19 mouse cellular contexts compared by ENCODE assay signal in genomic region chr11:61307795-61308194, GRCm38 (mm10). TPM values are rescaled to one million over a fixed set of nuclear protein-coding genes. Genes with fewer than 3 reads are reported as not detected.
A peak's percentile ranks its signal among the peaks of the same experiment; 100 is the strongest.
DNase-seq lines count a peak whose midpoint lies in the region; ATAC-seq and TF ChIP-seq lines count a peak whose summit lies in the region.
"Had no signal": no experiment of that assay in that cellular context is flagged by ENCODE, and none has a peak within 500 bp of the region (broad histone marks: within the 10 kb centered on the region; RNA-seq: fewer than 3 reads in every experiment).

No protein-coding gene starts in this region.

- H3K36me3 ChIP-seq in kidney, adult 2 months (ENCODE audit: control insufficient read depth, insufficient read depth, low read length), result no peaks in the 10 kb centered on the region
- no peaks in the 10 kb centered on the region for H3K36me3 ChIP-seq in kidney, embryonic 14.5 days (ENCODE audit: control insufficient read depth, insufficient read depth, low read length)
- H3K36me3 ChIP-seq in liver, adult 2 months (ENCODE audit: control insufficient read depth, insufficient read depth, low read length), result no peaks in the 10 kb centered on the region
- no peaks in the 10 kb centered on the region for H3K36me3 ChIP-seq in splenic B cell, adult 2 months (ENCODE audit: control insufficient read depth, insufficient read depth, low read length, poor library complexity, severe bottlenecking)
- H3K36me3 ChIP-seq: embryonic facial prominence, embryonic 13.5 days; forebrain, embryonic 10.5 days; heart, embryonic 15.5 days; hindbrain, embryonic 10.5 days; limb, embryonic 15.5 days had no signal

- no peak overlapping the region for H3K9ac ChIP-seq in kidney, embryonic 14.5 days (ENCODE audit: low read depth, low read length)
- H3K9ac ChIP-seq in liver, adult 2 months (ENCODE audit: low read depth, low read length), result no peak overlapping the region
- H3K9ac ChIP-seq: embryonic facial prominence, embryonic 13.5 days; heart, embryonic 15.5 days; limb, embryonic 15.5 days had no signal

- no peak; the same call in 1 of the 2 replicates for ATAC-seq in kidney, embryonic 14.5 days (ENCODE audit: low FRiP score, low TSS enrichment)
- ATAC-seq: activated CD4-positive, CD25-positive, alpha-beta regulatory T cell, adult 4 months had no signal

- H3K79me2 ChIP-seq in liver, adult 2 months (ENCODE audit: control insufficient read depth, insufficient read depth, low read length), result no peaks in the 10 kb centered on the region

- TF ChIP-seq POLR2A in kidney, adult 2 months (IDR thresholded peaks at IDR 0.05; ENCODE audit: low read depth, low read length), result no peak
- no peak for TF ChIP-seq POLR2A in liver, adult 2 months (IDR thresholded peaks at IDR 0.05; ENCODE audit: extremely low read depth, insufficient read depth, low read length)

- no peak overlapping the region for H3K27ac ChIP-seq in kidney, adult 2 months (ENCODE audit: insufficient read depth, low read depth, low read length)
- H3K27ac ChIP-seq in kidney, embryonic 14.5 days (ENCODE audit: low read depth, low read length), result no peak overlapping the region
- H3K27ac ChIP-seq in liver, adult 2 months (replicated peaks; ENCODE audit: insufficient read depth, low read depth, low read length), result no peak overlapping the region
- H3K27ac ChIP-seq: embryonic facial prominence, embryonic 13.5 days; forebrain, embryonic 10.5 days; heart, embryonic 15.5 days; hindbrain, embryonic 10.5 days; limb, embryonic 15.5 days had no signal

- no peaks in the 10 kb centered on the region for H3K4me1 ChIP-seq in kidney, adult 2 months (ENCODE audit: control insufficient read depth, insufficient read depth, low read length)
- H3K4me1 ChIP-seq in kidney, embryonic 14.5 days (ENCODE audit: control insufficient read depth, insufficient read depth, low read length), result no peaks in the 10 kb centered on the region
- H3K4me1 ChIP-seq in liver, adult 2 months (ENCODE audit: control insufficient read depth, insufficient read depth, low read length), result no peaks in the 10 kb centered on the region
- H3K4me1 ChIP-seq: embryonic facial prominence, embryonic 13.5 days; limb, embryonic 15.5 days had no signal

- H3K27me3 ChIP-seq in kidney, adult 2 months (replicated peaks; ENCODE audit: control insufficient read depth, insufficient read depth, low read length), result no peaks in the 10 kb centered on the region
- no peaks in the 10 kb centered on the region for H3K27me3 ChIP-seq in kidney, embryonic 14.5 days (ENCODE audit: control insufficient read depth, insufficient read depth, low read length)
- H3K27me3 ChIP-seq in liver, adult 2 months (ENCODE audit: control insufficient read depth, insufficient read depth, low read length), result no peaks in the 10 kb centered on the region
- H3K27me3 ChIP-seq in splenic B cell, adult 2 months (ENCODE audit: control insufficient read depth, insufficient read depth, low read length, poor library complexity, severe bottlenecking), result no peaks in the 10 kb centered on the region
- H3K27me3 ChIP-seq: embryonic facial prominence, embryonic 13.5 days; heart, embryonic 15.5 days; limb, embryonic 15.5 days had no signal

- peak; percentile 23 for DNase-seq in kidney, adult 2 months
- peak; percentile 48 for DNase-seq in R1 (ENCODE audit: low read depth, low spot score)
- DNase-seq in liver, adult 2 months (ENCODE audit: extremely low read depth, low read depth, low spot score), result peak; percentile 18
- DNase-seq in splenic B cell, adult 2 months (ENCODE audit: low read depth, low spot score), result peak; percentile 8
- DNase-seq in yolk sac, embryonic 10.5 days (ENCODE audit: low spot score), result no peak
- DNase-seq in cerebellum, postnatal 10 days, result no peak
- DNase-seq: adrenal gland, postnatal 36 days; cerebellum, adult 2 months; gastrocnemius, postnatal 14 days; kidney, adult 8-10 months; lung, postnatal 10 days had no signal

- 45% methylated on average over 7 of the region's 7 CpGs for WGBS in kidney, adult 2 months
- 37% methylated on average over 7 of the region's 7 CpGs for WGBS in kidney, embryonic 14.5 days
- WGBS in liver, adult 2 months, result 44% methylated on average over 7 of the region's 7 CpGs

- no peak for TF ChIP-seq CTCF in kidney, adult 2 months (conservative IDR thresholded peaks at IDR 0.05; ENCODE audit: insufficient read depth, insufficient read length, low read depth, low read length)
- no peak for TF ChIP-seq CTCF in liver, adult 2 months (IDR thresholded peaks at IDR 0.05; ENCODE audit: low read depth, low read length)

- H3K4me3 ChIP-seq in kidney, adult 2 months (ENCODE audit: insufficient read depth, low read depth, low read length), result no peak overlapping the region
- no peak overlapping the region for H3K4me3 ChIP-seq in kidney, embryonic 14.5 days (ENCODE audit: low read length)
- H3K4me3 ChIP-seq in liver, adult 2 months (ENCODE audit: insufficient read depth, low read depth, low read length), result no peak overlapping the region
- H3K4me3 ChIP-seq: embryonic facial prominence, embryonic 13.5 days; forebrain, embryonic 10.5 days; heart, embryonic 15.5 days; hindbrain, embryonic 10.5 days; limb, embryonic 15.5 days had no signal

- H3K9me3 ChIP-seq in kidney, embryonic 14.5 days (ENCODE audit: control insufficient read depth, low read length), result peaks cover 8% of the 10 kb centered on the region; the same call in 1 of the 2 replicates
- H3K9me3 ChIP-seq: heart, embryonic 15.5 days had no signal

- H3K4me2 ChIP-seq in kidney, embryonic 14.5 days (replicated peaks; ENCODE audit: low read depth, low read length), result no peak overlapping the region
- H3K4me2 ChIP-seq: embryonic facial prominence, embryonic 13.5 days; heart, embryonic 15.5 days; limb, embryonic 15.5 days had no signal

RNA-seq across cellular contexts. Expression of gene Slc47a2, which starts 34.9 kb away (rescaled TPM):
- 0.11 and 1.5 TPM in 2 replicates for polyA plus RNA-seq in kidney, adult 2 months (2012; rRNA removed)
- not detected in 2 replicates for polyA plus RNA-seq in kidney, embryonic 14.5 days (2014; fragmentation: Nextera tagmentation; extraction: Ambion mirVana)
- not detected in 2 replicates for total RNA-seq in liver, adult 2 months (2014; rRNA removed)
- not detected in 2 replicates for polyA plus RNA-seq in liver, adult 2 months (2012; rRNA removed)
- total RNA-seq: adrenal gland, postnatal 36 days; gastrocnemius, postnatal 14 days had no signal
- polyA plus RNA-seq: activated CD4-positive, CD25-positive, alpha-beta regulatory T cell, adult 4 months; embryonic facial prominence, embryonic 13.5 days; forebrain, embryonic 10.5 days; hindbrain, embryonic 10.5 days; limb, embryonic 15.5 days; neural tube, embryonic 14.5 days had no signal

RNA-seq across cellular contexts. Expression of gene Aldh3a2, which starts 40.5 kb away (rescaled TPM):
- 106 and 112 TPM in 2 replicates for polyA plus RNA-seq in kidney, adult 2 months (2012; rRNA removed)
- polyA plus RNA-seq in kidney, embryonic 14.5 days (2014; fragmentation: Nextera tagmentation; extraction: Ambion mirVana), result 17.9 and 32.5 TPM in 2 replicates
- total RNA-seq in liver, adult 2 months (2014; rRNA removed), result 229 and 294 TPM in 2 replicates
- 251 and 399 TPM in 2 replicates for polyA plus RNA-seq in liver, adult 2 months (2012; rRNA removed)

Comparison
In these comparisons a context has a peak if more than half of its experiments do, and no peak if none do; other contexts are left out.
1. DNase-seq: peak in kidney, adult 2 months (single experiment), R1 (single experiment), liver, adult 2 months (single experiment) and splenic B cell, adult 2 months (single experiment); none in yolk sac, embryonic 10.5 days (single experiment) and cerebellum, postnatal 10 days (0 of 2).